Mouse (Mus musculus) intestine, embryonic 16.5 days (tissue): Measurements from ENCODE around the gene Tlr5. TPM values are rescaled to one million over a fixed set of nuclear protein-coding genes. Genes with fewer than 3 reads are reported as not detected.

Experiments used
- ATAC-seq: fragments of 200-750 bp; cut with Nextera tagmentation; 2 replicates; pipeline ENCODE4 v1.8.0; 2017; ENCODE audit warnings: moderate TSS enrichment, moderate library complexity
- H3K27ac ChIP-seq: fragments of 300-500 bp; sonication (generic); 2 replicates; pipeline ENCODE4 v1.5.1; 2014; ENCODE audit warnings: mild to moderate bottlenecking, low read length
- H3K27me3 ChIP-seq: fragments of 300-500 bp; sonication (generic); replicated peaks from 2 replicates; pipeline ENCODE4 v1.6.1; 2014; ENCODE audit warnings: low read length, control low read depth, mixed read lengths; ENCODE audit not compliant: control insufficient read depth, insufficient read depth
- H3K36me3 ChIP-seq: fragments of 300-500 bp; sonication (generic); 2 replicates; pipeline ENCODE4 v1.6.1; 2014; ENCODE audit warnings: low read length, control low read depth; ENCODE audit not compliant: control insufficient read depth, insufficient read depth
- H3K4me1 ChIP-seq: fragments of 300-500 bp; sonication (generic); 2 replicates; pipeline ENCODE4 v1.6.1; 2014; ENCODE audit warnings: low read length, control low read depth, mixed read lengths; ENCODE audit not compliant: control insufficient read depth, insufficient read depth
- H3K4me2 ChIP-seq: fragments of 300-500 bp; sonication (generic); 2 replicates; pipeline ENCODE4 v1.6.1; 2014; ENCODE audit warnings: low read depth, low read length, control low read depth
- H3K4me3 ChIP-seq: fragments of 300-500 bp; sonication (generic); 2 replicates; pipeline ENCODE4 v1.5.1; 2014; ENCODE audit warnings: mild to moderate bottlenecking, low read length
- H3K9ac ChIP-seq: fragments of 300-500 bp; sonication (generic); 2 replicates; pipeline ENCODE4 v1.6.1; 2014; ENCODE audit warnings: low read depth, low read length
- H3K9me3 ChIP-seq: fragments of 300-500 bp; sonication (generic); 2 replicates; pipeline ENCODE4 v1.6.1; 2016; ENCODE audit warnings: low read length, control low read depth; ENCODE audit not compliant: control insufficient read depth
- WGBS: fragments of 180-500 bp; shearing (Covaris S2); extraction: QIAGEN DNeasy Blood & Tissue Kit; methylation state at CpG from one replicate; pipeline ENCODE4 v1.1.7; 2014; 5-methylcytosine and 5-hydroxymethylcytosine counted together
- polyA plus RNA-seq: library from polyadenylated mRNA; unstranded; fragments of >200 nt; fragmentation: Nextera tagmentation; extraction: Ambion mirVana; gene quantifications from 2 replicates; pipeline ENCODE4 v1.2.1, GENCODE M21; 2015

Gene Tlr5
- polyA plus RNA-seq, 1 experiment from 2014 or later: 4.6 TPM

- Histone ChIP-seq H3K4me2 (no peak overlapping the region), H3K4me1 (no peaks in the 10 kb centered on the region), H3K4me3 (no peak overlapping the region), H3K9me3 (no peaks in the 10 kb centered on the region), H3K36me3 (no peaks in the 10 kb centered on the region), H3K9ac (no peak overlapping the region), H3K27ac (no peak overlapping the region), H3K27me3 (no peaks in the 10 kb centered on the region)
- 59% methylated on average over 8 of the region's 8 CpGs for WGBS
- no peak for ATAC-seq
Observed at GRCm38 (mm10) chr1:182918718-182919346, 35.8 kb upstream of the Tlr5 start.

GRCm38 (mm10) chr1:182922824-182923223, 31.8 kb upstream of the Tlr5 start:
- Histone ChIP-seq H3K9me3 (no peaks in the 10 kb centered on the region), H3K4me3 (no peak overlapping the region), H3K4me2 (no peak overlapping the region), H3K27ac (no peak overlapping the region), H3K4me1 (no peaks in the 10 kb centered on the region), H3K9ac (no peak overlapping the region), H3K27me3 (no peaks in the 10 kb centered on the region), H3K36me3 (no peaks in the 10 kb centered on the region)
- ATAC-seq: no peak
- whole genome bisulfite sequencing: 82% methylated on average over 4 of the region's 4 CpGs

GRCm38 (mm10) chr1:182926465-182926864, 28.1 kb upstream of the Tlr5 start:
- no peak overlapping the region for H3K4me3 ChIP-seq
- WGBS: 84% methylated on average over 6 of the region's 6 CpGs
- no peaks in the 10 kb centered on the region for H3K9me3 ChIP-seq
- no peak for ATAC-seq
- H3K4me2 ChIP-seq: no peak overlapping the region
- no peaks in the 10 kb centered on the region for H3K4me1 ChIP-seq
- no peak overlapping the region for H3K27ac ChIP-seq
- H3K9ac ChIP-seq: no peak overlapping the region
- H3K36me3 ChIP-seq: no peaks in the 10 kb centered on the region
- no peaks in the 10 kb centered on the region for H3K27me3 ChIP-seq

GRCm38 (mm10) chr1:182927878-182928851, 26.4 kb upstream of the Tlr5 start:
- no peaks in the 10 kb centered on the region for H3K4me1 ChIP-seq
- H3K4me2 ChIP-seq: no peak overlapping the region
- no peaks in the 10 kb centered on the region for H3K36me3 ChIP-seq
- no peaks in the 10 kb centered on the region for H3K27me3 ChIP-seq
- no peak overlapping the region for H3K9ac ChIP-seq
- no peak overlapping the region for H3K27ac ChIP-seq
- WGBS: 74% methylated on average over 19 of the region's 19 CpGs
- no peak overlapping the region for H3K4me3 ChIP-seq
- no peaks in the 10 kb centered on the region for H3K9me3 ChIP-seq
- ATAC-seq: no peak

GRCm38 (mm10) chr1:182935469-182935868, 19.1 kb upstream of the Tlr5 start:
- Histone ChIP-seq H3K4me1 (peaks cover 3% of the 10 kb centered on the region; the same call in 1 of the 2 replicates), H3K4me3 (no peak overlapping the region)
- no peak for ATAC-seq

GRCm38 (mm10) chr1:182937486-182938120, 17.0 kb upstream of the Tlr5 start:
- no peak overlapping the region for H3K4me3 ChIP-seq
- H3K4me1 ChIP-seq: peaks cover 3% of the 10 kb centered on the region; the same call in 1 of the 2 replicates
- no peak for ATAC-seq
- no peaks in the 10 kb centered on the region for H3K9me3 ChIP-seq
- 69% methylated on average over 10 of the region's 10 CpGs for WGBS
- H3K36me3 ChIP-seq: no peaks in the 10 kb centered on the region
- H3K27ac ChIP-seq: no peak overlapping the region; the same call in 1 of the 2 replicates
- H3K9ac ChIP-seq: no peak overlapping the region
- H3K4me2 ChIP-seq: no peak overlapping the region
- H3K27me3 ChIP-seq: no peaks in the 10 kb centered on the region

More at GRCm38 (mm10) chr1:182935469-182935868, 19.1 kb upstream of the Tlr5 start:
- Histone ChIP-seq H3K27me3 (no peaks in the 10 kb centered on the region), H3K4me2 (no peak overlapping the region), H3K36me3 (no peaks in the 10 kb centered on the region), H3K27ac (no peak overlapping the region), H3K9ac (no peak overlapping the region), H3K9me3 (no peaks in the 10 kb centered on the region)
- 44% methylated on average over 6 of the region's 6 CpGs for WGBS

- no peak overlapping the region for H3K9ac ChIP-seq
- H3K9me3 ChIP-seq: no peaks in the 10 kb centered on the region
- H3K27ac ChIP-seq: no peak overlapping the region
- WGBS: 89% methylated on average over 2 of the region's 2 CpGs
- peaks cover 3% of the 10 kb centered on the region; the same call in 1 of the 2 replicates for H3K4me1 ChIP-seq
- H3K4me3 ChIP-seq: no peak overlapping the region
- no peak for ATAC-seq
- H3K27me3 ChIP-seq: no peaks in the 10 kb centered on the region
- H3K4me2 ChIP-seq: no peak overlapping the region
- H3K36me3 ChIP-seq: no peaks in the 10 kb centered on the region
Observed at GRCm38 (mm10) chr1:182941921-182942320, 12.7 kb upstream of the Tlr5 start.

GRCm38 (mm10) chr1:182943911-182944310, 10.7 kb upstream of the Tlr5 start:
- WGBS: 75% methylated on average over 3 of the region's 3 CpGs
- no peak for ATAC-seq
- H3K36me3 ChIP-seq: no peaks in the 10 kb centered on the region
- no peak overlapping the region for H3K4me2 ChIP-seq
- H3K4me3 ChIP-seq: no peak overlapping the region
- H3K27ac ChIP-seq: no peak overlapping the region
- no peaks in the 10 kb centered on the region for H3K4me1 ChIP-seq
- no peak overlapping the region for H3K9ac ChIP-seq
- H3K9me3 ChIP-seq: no peaks in the 10 kb centered on the region
- H3K27me3 ChIP-seq: no peaks in the 10 kb centered on the region

- no peaks in the 10 kb centered on the region for H3K27me3 ChIP-seq
- H3K36me3 ChIP-seq: no peaks in the 10 kb centered on the region
- no peak overlapping the region for H3K27ac ChIP-seq
- no peak overlapping the region for H3K4me2 ChIP-seq
- no peak overlapping the region for H3K4me3 ChIP-seq
- H3K4me1 ChIP-seq: no peaks in the 10 kb centered on the region
- ATAC-seq: no peak
- H3K9me3 ChIP-seq: no peaks in the 10 kb centered on the region
- 72% methylated on average over 5 of the region's 5 CpGs for WGBS
- H3K9ac ChIP-seq: no peak overlapping the region
Observed at GRCm38 (mm10) chr1:182944638-182945037, 9.9 kb upstream of the Tlr5 start.
